Mouse (Mus musculus): ENCODE results near the gene Neurod1. TPM values are rescaled to one million over a fixed set of nuclear protein-coding genes. Genes with fewer than 3 reads are reported as not detected.
A peak's percentile ranks its signal among the peaks of the same experiment; 100 is the strongest.

Gene Neurod1
- polyA plus RNA-seq, 1 experiment, result 0.93 TPM

DNA sequence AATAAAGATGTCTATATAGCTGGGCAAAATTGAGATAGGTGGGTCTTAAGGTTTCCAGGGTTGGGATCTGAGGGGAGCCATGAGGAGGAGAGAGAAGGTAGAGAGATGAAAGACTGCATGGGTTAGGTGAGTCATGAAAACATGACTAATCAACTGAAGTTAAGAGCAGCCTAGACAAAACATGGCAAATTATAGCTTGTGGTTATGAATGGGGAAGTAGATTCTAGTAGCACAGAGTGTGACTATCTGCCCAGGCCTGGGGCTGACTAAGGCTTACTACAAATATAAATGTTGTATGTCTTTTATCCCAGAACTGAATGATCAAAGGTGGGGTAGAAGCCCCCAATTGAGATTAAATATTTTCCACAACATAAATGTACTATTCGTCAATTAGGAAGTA lies 9.4 kb downstream of the Neurod1 start:
- WGBS, result 65% methylated on average over 1 of the region's 1 CpGs
- no peak for DNase-seq (ENCODE audit: low read depth, low spot score)

- WGBS, result 82% methylated on average over 3 of the region's 3 CpGs
- DNase-seq (ENCODE audit: low read depth, low spot score), result no peak
Observed at GRCm38 (mm10) chr2:79443861-79444620, 12.5 kb downstream of the Neurod1 start.

DNA sequence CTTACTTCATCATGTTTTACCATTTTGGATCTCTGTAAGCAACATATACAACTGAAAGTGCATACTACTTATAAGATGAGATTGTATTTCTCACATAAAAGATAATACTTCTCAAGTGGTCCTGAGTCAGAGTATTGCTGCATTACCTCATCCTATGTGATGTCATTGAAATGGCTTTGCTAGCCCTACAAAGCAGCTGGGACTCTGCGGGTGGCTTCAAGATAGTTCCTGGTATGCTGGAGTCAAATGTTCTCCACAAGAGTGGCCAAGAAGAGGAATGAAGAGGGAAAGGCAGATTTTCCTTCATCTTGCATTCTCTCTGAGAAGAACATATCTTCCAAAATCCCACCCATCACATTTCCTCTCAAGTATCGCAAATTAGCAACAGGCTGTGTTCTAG lies 13.2 kb downstream of the Neurod1 start:
- 85% methylated on average over 2 of the region's 2 CpGs for WGBS
- no peak for DNase-seq (ENCODE audit: low read depth, low spot score)

GRCm38 (mm10) chr2:79442906-79443305 lies 13.6 kb downstream of the Neurod1 start:
- no peak for DNase-seq (ENCODE audit: low read depth, low spot score)
- WGBS, result 75% methylated on average over 6 of the region's 6 CpGs

DNA sequence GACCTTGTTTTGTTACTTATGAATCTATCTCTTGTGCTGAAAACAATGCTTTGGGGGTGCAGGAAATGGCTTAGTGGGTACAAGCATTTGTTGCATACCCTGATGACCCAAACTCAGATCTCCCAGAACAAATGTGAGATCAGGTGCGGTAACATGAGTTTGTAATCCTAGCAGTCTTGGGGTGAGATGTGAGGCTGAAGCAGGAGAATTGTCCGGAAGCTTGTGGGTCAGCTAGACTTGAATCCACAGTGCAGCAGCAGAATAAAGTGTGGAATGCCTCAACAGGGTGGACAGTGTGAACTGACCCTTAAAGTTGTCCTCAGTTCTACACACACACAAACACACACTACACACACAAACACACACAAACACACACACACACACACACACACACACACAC lies 14.3 kb downstream of the Neurod1 start:
- no peak for DNase-seq (ENCODE audit: low read depth, low spot score)
- WGBS, result 93% methylated on average over 2 of the region's 2 CpGs

DNA sequence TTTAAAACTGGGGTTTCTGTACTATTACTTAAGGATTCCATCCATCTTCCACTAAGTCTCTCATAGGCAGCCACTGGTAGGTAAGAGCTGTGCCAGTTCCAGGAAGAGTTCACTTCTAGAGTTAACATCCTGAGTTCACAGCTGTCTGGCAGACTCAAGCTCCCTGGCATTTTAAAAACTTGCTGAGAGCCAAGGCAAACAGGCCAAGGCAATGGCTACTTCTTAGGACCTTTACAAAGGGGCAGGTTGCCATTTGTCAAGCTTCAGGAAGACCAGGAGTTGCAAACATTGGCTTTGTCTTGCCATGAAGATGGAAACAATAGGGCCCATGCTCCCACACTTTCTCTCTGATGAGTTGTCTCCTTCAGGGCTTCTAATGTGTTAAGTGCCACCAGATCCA lies 26.5 kb downstream of the Neurod1 start:
- DNase-seq (ENCODE audit: low read depth, low spot score), result no peak

GRCm38 (mm10) chr2:79429650-79430049 lies 26.9 kb downstream of the Neurod1 start:
- no peak for DNase-seq (ENCODE audit: low read depth, low spot score)
- WGBS, result 12% methylated on average over 6 of the region's 6 CpGs

- no peak for DNase-seq (ENCODE audit: low read depth, low spot score)
- 23% methylated on average over 7 of the region's 7 CpGs for WGBS
Observed at GRCm38 (mm10) chr2:79429108-79429507, 27.4 kb downstream of the Neurod1 start.

DNA sequence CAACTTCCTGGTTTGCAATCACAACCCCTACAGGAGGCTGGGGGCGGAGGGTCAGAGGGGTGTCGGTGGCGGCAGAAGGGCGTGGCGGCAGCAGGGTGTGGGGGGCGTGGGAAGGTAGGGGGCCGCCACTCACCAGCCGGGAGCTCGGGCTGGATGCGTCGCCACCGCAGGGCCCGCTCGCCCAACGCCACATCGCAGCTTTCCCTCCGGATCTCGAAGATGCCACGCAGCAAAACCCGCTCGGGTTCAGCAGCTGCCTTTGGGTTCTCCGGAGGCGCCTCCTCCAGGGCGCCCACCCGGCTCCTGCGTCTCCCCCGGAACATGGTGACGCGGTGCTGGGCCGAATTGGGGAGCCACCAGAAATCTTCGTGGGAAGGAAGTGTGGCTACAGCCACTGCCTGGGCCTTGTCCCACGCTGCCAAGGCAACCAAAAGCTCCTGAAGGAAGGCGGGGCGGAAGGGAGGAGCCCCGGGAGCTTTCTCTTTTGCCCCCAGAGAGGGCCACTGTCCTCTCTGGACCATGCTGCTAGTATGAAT lies 27.9 kb downstream of the Neurod1 start:
- no peak for DNase-seq (ENCODE audit: low read depth, low spot score)
- under 1% methylated on average over 35 of the region's 35 CpGs for WGBS

- 35% methylated on average over 6 of the region's 6 CpGs for WGBS
- no peak for DNase-seq (ENCODE audit: low read depth, low spot score)
Observed at GRCm38 (mm10) chr2:79428022-79428421, 28.5 kb downstream of the Neurod1 start.

DNA sequence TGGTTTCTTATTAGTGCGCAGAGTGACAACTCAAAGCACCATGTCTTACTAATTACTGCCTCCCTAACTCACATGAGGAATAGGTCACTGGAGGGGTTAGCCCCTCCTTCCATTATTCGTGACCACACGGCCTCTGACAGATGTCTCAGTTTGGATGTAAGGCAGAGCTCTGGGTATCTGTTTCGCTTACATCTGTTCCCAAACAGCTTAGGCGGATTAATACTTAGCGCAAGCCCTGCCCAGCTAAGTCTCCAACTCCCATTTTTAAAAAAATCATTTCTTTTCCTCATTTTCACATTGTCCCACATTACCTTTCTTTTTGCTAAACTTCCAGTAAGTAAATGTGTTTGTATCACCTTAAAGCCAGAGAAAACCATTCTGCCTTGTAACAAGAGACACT lies 34.9 kb downstream of the Neurod1 start:
- WGBS, result 67% methylated on average over 6 of the region's 6 CpGs
- DNase-seq (ENCODE audit: low read depth, low spot score), result no peak

DNA sequence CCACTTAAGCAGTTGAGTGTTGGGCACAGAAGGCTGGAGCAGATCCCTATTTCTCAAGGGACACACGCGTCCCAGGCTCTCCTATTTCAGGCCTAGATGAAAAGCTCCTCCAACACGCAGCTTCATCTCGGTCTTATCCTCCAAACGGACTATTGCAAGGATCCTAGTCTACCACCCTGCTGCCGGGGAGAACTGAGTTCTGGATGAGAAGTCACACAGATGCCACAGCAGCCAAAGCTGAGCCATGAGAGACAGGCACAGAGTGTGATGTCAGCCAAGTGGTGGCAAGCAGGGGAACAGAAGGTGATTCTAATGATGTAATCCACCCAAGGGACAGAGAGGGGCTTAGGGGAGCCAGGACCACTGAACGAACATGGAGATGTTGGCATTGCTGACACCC lies 42.0 kb downstream of the Neurod1 start:
- WGBS, result 87% methylated on average over 7 of the region's 7 CpGs
- no peak for DNase-seq (ENCODE audit: low read depth, low spot score)

DNA sequence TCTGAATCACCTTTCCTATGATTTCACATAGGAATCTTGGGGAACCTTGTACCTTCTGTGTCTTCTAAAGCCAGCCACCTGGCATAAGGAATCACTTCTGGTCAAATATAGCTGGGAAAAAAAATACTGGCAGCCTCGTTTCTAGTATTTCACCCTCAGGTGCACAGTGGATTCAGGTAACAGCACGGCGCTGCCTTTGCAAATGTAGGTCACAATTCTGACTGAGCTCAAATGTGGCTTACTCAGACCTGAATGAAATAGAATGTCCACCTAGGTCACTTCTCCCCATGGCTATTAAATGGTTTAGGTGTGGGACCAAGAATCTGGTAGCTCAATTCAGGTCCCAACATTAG lies 45.7 kb downstream of the Neurod1 start:
- 69% methylated on average over 3 of the region's 3 CpGs for WGBS

GRCm38 (mm10) chr2:79410247-79410902 lies 46.2 kb downstream of the Neurod1 start:
- DNase-seq (ENCODE audit: low read depth, low spot score), result peak; percentile 28
- WGBS, result 38% methylated on average over 15 of the region's 15 CpGs

More for the DNA sequence above, 45.7 kb downstream of the Neurod1 start:
- no peak for DNase-seq (ENCODE audit: low read depth, low spot score)

DNA sequence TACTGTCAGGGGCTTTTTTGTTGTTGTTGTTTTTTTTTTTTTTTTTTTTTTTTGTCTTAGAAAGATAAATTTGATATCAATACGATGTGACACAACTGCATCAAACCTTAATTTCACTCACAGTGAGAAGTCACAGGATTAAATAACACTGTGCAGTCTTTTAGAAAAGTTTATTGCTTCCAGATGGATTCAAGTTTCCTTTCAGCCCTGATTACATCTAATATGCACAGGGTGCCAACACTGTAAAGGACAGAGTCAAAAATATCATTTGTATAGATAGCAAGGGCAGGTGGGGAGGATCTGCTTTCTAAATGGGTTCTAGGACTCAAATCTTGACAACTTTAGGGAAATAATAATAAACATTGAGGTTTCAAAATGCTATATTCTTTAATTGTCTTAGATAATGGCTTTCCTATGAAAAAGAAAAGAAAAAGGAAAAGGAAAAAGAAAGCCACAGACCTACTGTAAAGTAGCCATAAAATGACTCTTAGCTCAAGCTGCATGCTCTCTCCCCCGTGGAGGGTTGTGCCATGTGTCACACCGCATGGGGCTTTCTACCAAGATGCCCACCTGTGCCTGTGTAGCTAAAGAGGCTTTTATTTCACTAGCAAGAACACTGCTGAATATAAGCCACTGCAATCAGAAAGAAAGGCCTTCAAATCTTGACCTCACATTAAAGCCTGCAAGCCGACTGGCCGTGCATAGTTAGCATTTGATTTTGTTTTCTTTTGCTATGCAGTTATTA lies 50.7 kb downstream of the Neurod1 start:
- no peak for DNase-seq (ENCODE audit: low read depth, low spot score)
- WGBS, result 73% methylated on average over 5 of the region's 5 CpGs

Other genes starting within 250 kb of the Neurod1 start
- 2.6 and 3.6 TPM in 2 replicates for gene Itga4, start 201.3 kb downstream of the Neurod1 start, polyA plus RNA-seq (2012; rRNA removed)
- gene Cerkl, start within 50 bp of the Neurod1 start, polyA plus RNA-seq (2012; rRNA removed), result 0.24 and 0.36 TPM in 2 replicates
- gene Itprid2, start 178.6 kb upstream of the Neurod1 start, polyA plus RNA-seq (2012; rRNA removed), result 23.1 and 24.8 TPM in 2 replicates

Measured in large intestine, adult 2 months (tissue).